ENCODE assay signal across 8 mouse cellular contexts in the genomic region with DNA sequence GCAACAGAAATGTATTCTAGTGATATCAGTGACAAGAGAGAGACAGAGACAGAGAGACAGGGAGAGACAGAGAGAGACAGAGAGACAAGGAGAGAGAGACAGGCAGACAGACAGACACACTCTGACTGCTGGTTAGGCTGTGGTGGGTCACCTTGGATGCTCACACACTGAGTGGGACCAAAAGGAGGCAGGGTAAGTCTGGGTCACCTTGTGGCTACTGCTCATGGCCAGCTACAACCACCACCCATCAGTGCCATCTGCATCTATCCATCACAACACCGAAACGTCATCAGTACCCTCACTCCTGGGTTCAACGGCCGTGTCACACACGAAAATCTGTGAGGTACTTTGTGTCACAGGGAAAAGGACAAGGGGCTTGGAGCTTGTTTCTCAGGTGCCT. TPM values are rescaled to one million over a fixed set of nuclear protein-coding genes. Genes with fewer than 3 reads are reported as not detected.
DNase-seq lines count a peak whose midpoint lies in the region; ATAC-seq lines count a peak whose summit lies in the region.

No protein-coding gene starts in this region.

- H3K27me3 ChIP-seq in kidney, embryonic 14.5 days (ENCODE audit: control insufficient read depth, insufficient read depth, low read length), result no peaks in the 10 kb centered on the region
- no peaks in the 10 kb centered on the region for H3K27me3 ChIP-seq in embryonic facial prominence, embryonic 13.5 days
- H3K27me3 ChIP-seq in intestine, embryonic 16.5 days (replicated peaks; ENCODE audit: control insufficient read depth, insufficient read depth, low read length), result no peaks in the 10 kb centered on the region
- H3K27me3 ChIP-seq in midbrain, embryonic 16.5 days (ENCODE audit: control insufficient read depth, insufficient read depth, low read depth, low read length), result no peaks in the 10 kb centered on the region

- ATAC-seq in kidney, embryonic 14.5 days (ENCODE audit: low FRiP score, low TSS enrichment), result no peak
- ATAC-seq in embryonic facial prominence, embryonic 13.5 days (ENCODE audit: insufficient number of reproducible peaks, insufficient read depth, low FRiP score, low TSS enrichment, low read depth), result no peak
- peak; percentile 19; the same call in 1 of the 2 replicates for ATAC-seq in intestine, embryonic 16.5 days
- ATAC-seq in midbrain, embryonic 16.5 days, result 0 out of 2 replicates have a peak, but pooled peaks have one; percentile 9

- 71% methylated on average over 5 of the region's 5 CpGs for WGBS in kidney, embryonic 14.5 days
- WGBS in embryonic facial prominence, embryonic 13.5 days, result 79% methylated on average over 5 of the region's 5 CpGs
- WGBS in intestine, embryonic 16.5 days, result 78% methylated on average over 5 of the region's 5 CpGs
- WGBS in midbrain, embryonic 16.5 days, result 74% methylated on average over 5 of the region's 5 CpGs

- peak overlapping the region; percentile 13; the same call in 1 of the 2 replicates for H3K4me2 ChIP-seq in kidney, embryonic 14.5 days (replicated peaks; ENCODE audit: low read depth, low read length)
- peak overlapping the region; percentile 42 for H3K4me2 ChIP-seq in embryonic facial prominence, embryonic 13.5 days
- H3K4me2 ChIP-seq in intestine, embryonic 16.5 days (ENCODE audit: low read depth, low read length), result peak overlapping the region; percentile 45
- peak overlapping the region; percentile 52 for H3K4me2 ChIP-seq in midbrain, embryonic 16.5 days (ENCODE audit: low read length)

- DNase-seq in kidney, postnatal 14 days, result no peak
- DNase-seq in adrenal gland, adult 2 months, result no peak
- no peak for DNase-seq in adrenal gland, adult (ENCODE audit: inconsistent age in 2 of 2, low spot score in 1 of 2)
- DNase-seq in embryo, embryonic 9.5 days (ENCODE audit: extremely low spot score), result no peak

- 0 out of 2 replicates have a peak overlapping the region, but pooled peaks have one; percentile 2 for H3K4me3 ChIP-seq in kidney, embryonic 14.5 days (ENCODE audit: low read length)
- peak overlapping the region; percentile 9; the same call in 1 of the 2 replicates for H3K4me3 ChIP-seq in embryonic facial prominence, embryonic 13.5 days
- 0 out of 2 replicates have a peak overlapping the region, but pooled peaks have one; percentile 21 for H3K4me3 ChIP-seq in intestine, embryonic 16.5 days (ENCODE audit: low read length)
- no peak overlapping the region for H3K4me3 ChIP-seq in midbrain, embryonic 16.5 days (ENCODE audit: low read depth, low read length)

- H3K9me3 ChIP-seq in kidney, embryonic 14.5 days (ENCODE audit: control insufficient read depth, low read length), result no peaks in the 10 kb centered on the region
- no peaks in the 10 kb centered on the region for H3K9me3 ChIP-seq in embryonic facial prominence, embryonic 13.5 days
- no peaks in the 10 kb centered on the region for H3K9me3 ChIP-seq in intestine, embryonic 16.5 days (ENCODE audit: control insufficient read depth, low read length)
- no peaks in the 10 kb centered on the region for H3K9me3 ChIP-seq in midbrain, embryonic 16.5 days (replicated peaks; ENCODE audit: control insufficient read depth, low read length, poor library complexity, severe bottlenecking)

- H3K36me3 ChIP-seq in kidney, embryonic 14.5 days (ENCODE audit: control insufficient read depth, insufficient read depth, low read length), result no peaks in the 10 kb centered on the region
- H3K36me3 ChIP-seq in embryonic facial prominence, embryonic 13.5 days, result no peaks in the 10 kb centered on the region
- no peaks in the 10 kb centered on the region for H3K36me3 ChIP-seq in intestine, embryonic 16.5 days (ENCODE audit: control insufficient read depth, insufficient read depth, low read length)
- H3K36me3 ChIP-seq in midbrain, embryonic 16.5 days (ENCODE audit: control insufficient read depth, insufficient read depth, low read length), result no peaks in the 10 kb centered on the region

- H3K4me1 ChIP-seq in kidney, embryonic 14.5 days (ENCODE audit: control insufficient read depth, insufficient read depth, low read length), result peaks cover 13% of the 10 kb centered on the region; the same call in 1 of the 2 replicates
- H3K4me1 ChIP-seq in embryonic facial prominence, embryonic 13.5 days, result peaks cover 21% of the 10 kb centered on the region
- peaks cover 22% of the 10 kb centered on the region; the same call in 1 of the 2 replicates for H3K4me1 ChIP-seq in intestine, embryonic 16.5 days (ENCODE audit: control insufficient read depth, insufficient read depth, low read length)
- H3K4me1 ChIP-seq in midbrain, embryonic 16.5 days (ENCODE audit: control insufficient read depth, insufficient read depth, low read length), result peaks cover 40% of the 10 kb centered on the region

- peak overlapping the region; percentile 28; the same call in 1 of the 2 replicates for H3K9ac ChIP-seq in kidney, embryonic 14.5 days (ENCODE audit: low read depth, low read length)
- H3K9ac ChIP-seq in embryonic facial prominence, embryonic 13.5 days, result peak overlapping the region; percentile 59
- peak overlapping the region; percentile 66 for H3K9ac ChIP-seq in intestine, embryonic 16.5 days (ENCODE audit: low read depth, low read length)
- H3K9ac ChIP-seq in midbrain, embryonic 16.5 days (ENCODE audit: low read depth, low read length), result peak overlapping the region; percentile 51; the same call in 1 of the 2 replicates

- 0 out of 2 replicates have a peak overlapping the region, but pooled peaks have one; percentile 24 for H3K27ac ChIP-seq in kidney, embryonic 14.5 days (ENCODE audit: low read depth, low read length)
- H3K27ac ChIP-seq in embryonic facial prominence, embryonic 13.5 days, result peak overlapping the region; percentile 72
- H3K27ac ChIP-seq in intestine, embryonic 16.5 days (ENCODE audit: low read length), result peak overlapping the region; percentile 49
- H3K27ac ChIP-seq in midbrain, embryonic 16.5 days (ENCODE audit: low read length), result peak overlapping the region; percentile 69

RNA-seq across cellular contexts. Expression of a gene that starts 53.6 kb away (rescaled TPM):
- polyA plus RNA-seq in kidney, embryonic 14.5 days (2014; fragmentation: Nextera tagmentation; extraction: Ambion mirVana), result 7.8 and 10.2 TPM in 2 replicates
- 10.9 and 12.4 TPM in 2 replicates for polyA plus RNA-seq in embryonic facial prominence, embryonic 13.5 days (2015; fragmentation: Nextera tagmentation; extraction: Ambion mirVana)
- polyA plus RNA-seq in intestine, embryonic 16.5 days (2015; fragmentation: Nextera tagmentation; extraction: Ambion mirVana), result 32.8 and 38.7 TPM in 2 replicates
- polyA plus RNA-seq in midbrain, embryonic 16.5 days (2015; fragmentation: Nextera tagmentation; extraction: Ambion mirVana), result 95.8 and 97.1 TPM in 2 replicates
- 1 to 10 TPM; 4.7 to 6.0 TPM for total RNA-seq in adrenal gland, adult 2 months (2021)
- 2.5 and 4.0 TPM in 2 replicates for polyA plus RNA-seq in adrenal gland, adult 2 months (2012; rRNA removed)

RNA-seq across cellular contexts. Expression of a gene that starts 58.0 kb away (rescaled TPM):
- polyA plus RNA-seq in kidney, embryonic 14.5 days (2014; fragmentation: Nextera tagmentation; extraction: Ambion mirVana), result 63.4 and 73.8 TPM in 2 replicates
- polyA plus RNA-seq in embryonic facial prominence, embryonic 13.5 days (2015; fragmentation: Nextera tagmentation; extraction: Ambion mirVana), result 77.4 and 80.0 TPM in 2 replicates
- polyA plus RNA-seq in intestine, embryonic 16.5 days (2015; fragmentation: Nextera tagmentation; extraction: Ambion mirVana), result 60.3 and 70.4 TPM in 2 replicates
- 69.8 and 70.1 TPM in 2 replicates for polyA plus RNA-seq in midbrain, embryonic 16.5 days (2015; fragmentation: Nextera tagmentation; extraction: Ambion mirVana)
- 10 to 100 TPM; 40.3 to 57.3 TPM for total RNA-seq in adrenal gland, adult 2 months (2021)
- 106 and 127 TPM in 2 replicates for polyA plus RNA-seq in adrenal gland, adult 2 months (2012; rRNA removed)

Comparison
In these comparisons a context has a peak if more than half of its experiments do, and no peak if none do; other contexts are left out.
1. ATAC-seq: peak in intestine, embryonic 16.5 days (single experiment) and midbrain, embryonic 16.5 days (single experiment); none in kidney, embryonic 14.5 days (single experiment) and embryonic facial prominence, embryonic 13.5 days (single experiment).
2. Peak in every context shown above with its lines, with median percentiles within 50 percentile points of each other: H3K27ac ChIP-seq, H3K4me2 ChIP-seq and H3K9ac ChIP-seq.